Mouse (Mus musculus) embryonic facial prominence, embryonic 13.5 days (tissue): Measurements from ENCODE around the gene Luzp1. TPM values are rescaled to one million over a fixed set of nuclear protein-coding genes. Genes with fewer than 3 reads are reported as not detected.
A peak's percentile ranks its signal among the peaks of the same experiment; 100 is the strongest.

Experiments
- ATAC-seq: fragments of 200-750 bp; cut with Nextera tagmentation; 2 replicates; pipeline ENCODE4 v1.8.0; 2017; ENCODE audit warnings: low read depth; ENCODE audit not compliant: insufficient number of reproducible peaks, insufficient read depth, low FRiP score, low TSS enrichment
- H3K27ac ChIP-seq: fragments of 300-500 bp; sonication (generic); 2 replicates; pipeline ENCODE4 v1.5.1; 2015; ENCODE audit warnings: moderate library complexity, mild to moderate bottlenecking, inconsistent platforms
- H3K27me3 ChIP-seq: fragments of 300-500 bp; sonication (generic); 2 replicates; pipeline ENCODE4 v1.6.1; 2015; ENCODE audit warnings: mild to moderate bottlenecking, inconsistent platforms
- H3K36me3 ChIP-seq: fragments of 300-500 bp; sonication (generic); 2 replicates; pipeline ENCODE4 v1.6.1; 2015; ENCODE audit warnings: mild to moderate bottlenecking, inconsistent platforms
- H3K4me1 ChIP-seq: fragments of 300-500 bp; sonication (generic); 2 replicates; pipeline ENCODE4 v1.6.1; 2015; ENCODE audit warnings: inconsistent platforms
- H3K4me2 ChIP-seq: fragments of 300-500 bp; sonication (generic); 2 replicates; pipeline ENCODE4 v1.6.1; 2015; ENCODE audit warnings: moderate library complexity, mild to moderate bottlenecking, inconsistent platforms
- H3K4me3 ChIP-seq: fragments of 300-500 bp; sonication (generic); 2 replicates; pipeline ENCODE4 v1.5.1; 2015; ENCODE audit warnings: mild to moderate bottlenecking, inconsistent platforms
- H3K9ac ChIP-seq: fragments of 300-500 bp; sonication (generic); 2 replicates; pipeline ENCODE4 v1.6.1; 2015; ENCODE audit warnings: mild to moderate bottlenecking, inconsistent platforms
- H3K9me3 ChIP-seq: fragments of 300-500 bp; sonication (generic); 2 replicates; pipeline ENCODE4 v1.6.1; 2016; ENCODE audit warnings: inconsistent platforms
- WGBS: fragments of 180-500 bp; shearing (Covaris S2); methylation state at CpG from one replicate; pipeline ENCODE4 v1.1.7; 2015; ENCODE audit warnings: mixed read lengths; 5-methylcytosine and 5-hydroxymethylcytosine counted together
- polyA plus RNA-seq: library from polyadenylated mRNA; unstranded; fragments of >200 nt; fragmentation: Nextera tagmentation; extraction: Ambion mirVana; gene quantifications from 2 replicates; pipeline ENCODE4 v1.2.1, GENCODE M21; 2015

Gene Luzp1
- polyA plus RNA-seq, 1 experiment from 2014 or later, result 164 TPM

- 72% methylated on average over 4 of the region's 4 CpGs for WGBS
- H3K4me2 ChIP-seq, result no peak overlapping the region
- no peaks in the 10 kb centered on the region for H3K27me3 ChIP-seq
- no peak overlapping the region for H3K27ac ChIP-seq
- H3K4me1 ChIP-seq, result peaks cover 5% of the 10 kb centered on the region
- H3K36me3 ChIP-seq, result no peaks in the 10 kb centered on the region
- no peak overlapping the region for H3K4me3 ChIP-seq
- ATAC-seq, result no peak
- no peaks in the 10 kb centered on the region for H3K9me3 ChIP-seq
- no peak overlapping the region for H3K9ac ChIP-seq
Observed at GRCm38 (mm10) chr4:136450271-136450670, 19.3 kb upstream of the Luzp1 start.

DNA sequence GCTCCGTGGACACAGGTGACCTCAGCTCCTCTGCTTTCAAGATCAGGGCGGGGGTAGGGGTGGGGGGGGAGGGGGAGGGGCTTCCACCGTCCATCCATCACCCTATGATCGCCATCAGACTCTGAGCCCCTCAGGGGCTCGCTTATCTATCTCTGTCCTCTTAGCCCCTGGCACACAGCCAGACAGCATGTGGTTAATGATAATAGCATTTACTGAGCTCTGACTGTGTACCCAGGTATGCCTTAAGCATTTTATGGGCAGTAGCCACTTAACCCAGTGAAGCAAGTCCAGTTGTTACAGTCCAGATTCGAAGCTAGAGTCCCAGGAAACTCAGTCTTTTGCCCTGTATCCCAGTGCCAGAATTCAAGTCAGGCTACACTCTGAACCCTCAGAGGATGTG is 18.0 kb upstream of the Luzp1 start:
- Histone ChIP-seq H3K4me3 (no peak overlapping the region), H3K27me3 (no peaks in the 10 kb centered on the region), H3K9me3 (no peaks in the 10 kb centered on the region), H3K36me3 (no peaks in the 10 kb centered on the region), H3K9ac (no peak overlapping the region), H3K27ac (no peak overlapping the region), H3K4me2 (no peak overlapping the region), H3K4me1 (peaks cover 5% of the 10 kb centered on the region)
- WGBS, result 32% methylated on average over 6 of the region's 6 CpGs
- ATAC-seq, result no peak

DNA sequence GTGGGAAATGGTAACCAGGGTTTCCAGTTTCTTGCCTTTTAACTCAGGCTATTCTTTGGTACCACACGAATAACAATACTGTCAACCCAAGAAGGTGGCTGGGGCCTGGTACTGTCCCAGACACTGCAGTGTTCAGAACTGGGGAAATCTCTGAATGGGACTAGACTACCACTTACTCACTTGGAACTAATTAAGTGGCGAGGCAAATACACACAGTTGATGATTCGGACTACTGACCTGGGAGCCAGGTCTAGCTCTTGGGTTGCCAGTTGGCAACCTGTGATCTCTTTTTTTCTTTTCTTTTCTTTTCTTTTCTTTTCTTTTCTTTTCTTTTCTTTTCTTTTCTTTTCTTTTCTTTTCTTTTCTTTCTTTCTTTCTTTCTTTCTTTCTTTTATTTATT is 17.3 kb upstream of the Luzp1 start:
- Histone ChIP-seq H3K36me3 (no peaks in the 10 kb centered on the region), H3K4me2 (no peak overlapping the region), H3K9me3 (no peaks in the 10 kb centered on the region), H3K4me1 (peaks cover 5% of the 10 kb centered on the region), H3K9ac (no peak overlapping the region), H3K27me3 (no peaks in the 10 kb centered on the region), H3K27ac (no peak overlapping the region), H3K4me3 (no peak overlapping the region)
- no peak for ATAC-seq
- 73% methylated on average over 3 of the region's 3 CpGs for WGBS

DNA sequence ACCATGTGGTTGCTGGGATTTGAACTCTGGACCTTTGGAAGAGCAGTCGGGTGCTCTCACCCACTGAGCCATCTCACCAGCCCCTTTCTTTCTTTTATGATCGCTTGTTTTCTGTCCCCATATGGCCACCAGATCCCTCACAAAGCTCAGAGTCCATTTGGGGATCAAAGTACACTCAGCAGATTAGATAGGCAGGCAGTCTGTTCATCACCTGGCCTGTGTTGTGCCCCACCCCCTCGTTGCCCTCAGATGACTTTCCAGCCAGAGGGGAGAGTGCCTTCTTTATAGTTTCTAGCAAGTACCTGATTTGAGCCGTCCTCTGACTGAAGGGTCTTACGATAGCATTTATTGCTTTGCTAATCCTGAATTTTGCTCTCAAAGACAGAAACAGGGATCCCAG is 16.8 kb upstream of the Luzp1 start:
- H3K4me3 ChIP-seq, result no peak overlapping the region
- H3K27ac ChIP-seq, result no peak overlapping the region
- H3K27me3 ChIP-seq, result no peaks in the 10 kb centered on the region
- H3K4me1 ChIP-seq, result peaks cover 5% of the 10 kb centered on the region
- no peaks in the 10 kb centered on the region for H3K9me3 ChIP-seq
- H3K9ac ChIP-seq, result no peak overlapping the region
- 61% methylated on average over 5 of the region's 5 CpGs for WGBS
- ATAC-seq, result no peak
- H3K36me3 ChIP-seq, result no peaks in the 10 kb centered on the region
- H3K4me2 ChIP-seq, result no peak overlapping the region

GRCm38 (mm10) chr4:136454850-136455260 is 14.7 kb upstream of the Luzp1 start:
- no peak overlapping the region for H3K27ac ChIP-seq
- 8% methylated on average over 10 of the region's 10 CpGs for WGBS
- peaks cover 5% of the 10 kb centered on the region for H3K4me1 ChIP-seq
- H3K36me3 ChIP-seq, result no peaks in the 10 kb centered on the region
- peak; percentile 71; the same call in 1 of the 2 replicates for ATAC-seq
- H3K27me3 ChIP-seq, result no peaks in the 10 kb centered on the region
- H3K9me3 ChIP-seq, result no peaks in the 10 kb centered on the region
- peak overlapping the region; percentile 28; the same call in 1 of the 2 replicates for H3K9ac ChIP-seq
- peak overlapping the region; percentile 55 for H3K4me2 ChIP-seq
- H3K4me3 ChIP-seq, result peak overlapping the region; percentile 13; the same call in 1 of the 2 replicates

DNA sequence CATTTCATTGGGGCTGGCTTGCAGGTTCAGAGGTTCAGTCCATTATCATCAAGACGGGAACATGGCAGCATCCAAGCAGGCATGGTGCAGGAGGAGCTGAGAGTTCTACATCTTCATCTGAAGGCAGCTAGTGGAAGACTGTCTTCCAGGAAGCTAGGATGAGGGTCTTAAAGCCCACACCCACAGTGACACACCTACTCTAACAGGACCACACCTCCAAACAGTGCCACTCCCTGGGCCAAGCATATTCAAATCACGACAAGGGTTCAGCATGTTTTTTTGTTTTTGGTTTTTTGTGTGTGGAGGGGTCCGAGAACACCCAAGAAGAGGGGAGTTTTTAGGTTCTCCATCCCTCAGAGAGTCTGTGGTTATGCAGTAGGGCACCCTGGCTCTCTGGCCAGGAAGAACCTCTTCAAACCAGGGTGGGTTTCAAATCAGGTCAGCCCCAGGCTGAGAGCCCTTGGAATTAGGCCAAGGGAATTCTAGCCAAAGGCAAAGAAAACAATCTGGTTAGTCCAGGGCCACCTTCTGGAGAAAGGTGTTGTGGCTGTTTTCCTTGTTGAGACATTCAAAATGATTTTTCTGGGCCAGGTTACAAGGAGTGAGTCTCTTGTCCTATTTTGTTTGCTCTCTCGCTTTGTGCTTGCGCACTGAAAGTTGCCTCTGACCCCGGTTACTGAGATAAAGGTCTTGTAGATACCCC is 12.9 kb upstream of the Luzp1 start:
- H3K36me3 ChIP-seq, result no peaks in the 10 kb centered on the region
- H3K27ac ChIP-seq, result no peak overlapping the region
- 90% methylated on average over 6 of the region's 6 CpGs for WGBS

DNA sequence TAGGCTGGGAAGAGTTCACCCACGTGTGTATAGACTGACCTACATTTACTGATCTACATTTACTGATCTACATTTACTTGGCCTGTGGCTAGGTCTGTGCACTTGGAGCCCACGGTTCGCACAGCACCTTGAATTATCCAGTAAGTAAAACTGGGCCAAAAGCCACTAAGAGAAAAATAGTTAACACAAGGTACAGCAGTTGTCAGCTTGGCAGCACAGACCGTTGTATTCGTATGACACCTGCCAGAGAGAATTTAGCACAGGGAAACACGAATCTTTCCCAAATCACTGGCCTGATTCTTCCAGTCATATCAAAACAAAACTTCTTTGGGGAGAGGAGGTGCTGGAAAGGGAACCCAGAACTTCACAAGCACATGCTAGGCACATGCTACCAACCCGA is 11.3 kb upstream of the Luzp1 start:
- Histone ChIP-seq H3K27ac (no peak overlapping the region), H3K4me2 (no peak overlapping the region), H3K9ac (no peak overlapping the region), H3K9me3 (no peaks in the 10 kb centered on the region), H3K4me3 (no peak overlapping the region), H3K27me3 (peaks cover 17% of the 10 kb centered on the region), H3K4me1 (peaks cover 20% of the 10 kb centered on the region), H3K36me3 (no peaks in the 10 kb centered on the region)
- WGBS, result 86% methylated on average over 7 of the region's 7 CpGs
- no peak for ATAC-seq

More for the DNA sequence above, 12.9 kb upstream of the Luzp1 start:
- H3K9ac ChIP-seq, result no peak overlapping the region
- H3K27me3 ChIP-seq, result peaks cover 8% of the 10 kb centered on the region
- H3K4me2 ChIP-seq, result no peak overlapping the region
- H3K4me3 ChIP-seq, result no peak overlapping the region
- no peaks in the 10 kb centered on the region for H3K9me3 ChIP-seq
- H3K4me1 ChIP-seq, result peaks cover 12% of the 10 kb centered on the region
- no peak for ATAC-seq

GRCm38 (mm10) chr4:136459210-136459609 is 10.4 kb upstream of the Luzp1 start:
- no peak overlapping the region for H3K4me3 ChIP-seq
- peaks cover 26% of the 10 kb centered on the region for H3K27me3 ChIP-seq
- peaks cover 22% of the 10 kb centered on the region for H3K4me1 ChIP-seq
- no peak for ATAC-seq
- no peak overlapping the region for H3K27ac ChIP-seq
- no peaks in the 10 kb centered on the region for H3K36me3 ChIP-seq
- no peak overlapping the region for H3K9ac ChIP-seq
- WGBS, result 86% methylated on average over 12 of the region's 12 CpGs
- no peaks in the 10 kb centered on the region for H3K9me3 ChIP-seq
- H3K4me2 ChIP-seq, result no peak overlapping the region

DNA sequence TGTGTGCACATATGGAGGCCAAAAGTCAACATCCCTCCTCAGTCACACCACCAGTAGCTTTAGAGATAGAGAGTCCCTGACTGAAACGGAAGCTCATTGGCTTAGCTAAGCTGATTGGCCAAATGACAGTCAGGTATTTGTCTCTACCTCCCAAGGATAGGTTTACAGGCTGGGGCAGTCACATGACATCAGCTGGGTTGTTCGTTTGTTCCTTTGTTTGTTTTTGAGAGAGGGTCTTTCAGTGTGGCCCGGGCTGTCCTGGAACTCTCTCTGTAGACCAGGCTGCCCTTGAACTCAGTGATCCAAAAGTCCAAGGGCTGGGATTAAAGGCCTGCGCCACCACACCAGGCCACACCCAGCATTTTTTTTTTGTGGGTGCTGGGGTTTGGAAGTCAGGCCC is 8.4 kb upstream of the Luzp1 start:
- H3K27ac ChIP-seq, result no peak overlapping the region
- no peaks in the 10 kb centered on the region for H3K36me3 ChIP-seq
- H3K9ac ChIP-seq, result no peak overlapping the region
- H3K4me3 ChIP-seq, result no peak overlapping the region
- H3K4me2 ChIP-seq, result 0 out of 2 replicates have a peak overlapping the region, but pooled peaks have one; percentile 97
- H3K4me1 ChIP-seq, result peaks cover 23% of the 10 kb centered on the region
- H3K9me3 ChIP-seq, result no peaks in the 10 kb centered on the region
- ATAC-seq, result no peak
- 32% methylated on average over 4 of the region's 4 CpGs for WGBS
- peaks cover 38% of the 10 kb centered on the region for H3K27me3 ChIP-seq

DNA sequence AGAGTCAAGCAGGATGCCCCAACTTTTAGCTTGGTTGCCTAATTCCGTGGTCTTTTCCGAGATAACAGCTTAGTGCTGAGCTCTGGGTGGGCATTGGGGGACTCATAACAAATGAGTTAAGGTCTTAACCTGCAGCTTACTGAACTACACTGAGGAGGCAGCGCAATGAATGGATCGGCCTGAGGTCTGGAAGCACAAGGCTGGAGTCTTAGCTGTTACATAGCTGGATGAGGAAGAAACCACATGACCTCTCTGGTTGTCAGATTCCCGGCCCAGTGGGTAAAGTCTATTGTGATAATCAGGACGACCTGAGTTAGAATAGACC is 7.8 kb upstream of the Luzp1 start:
- Histone ChIP-seq H3K27ac (no peak overlapping the region), H3K4me1 (peaks cover 26% of the 10 kb centered on the region), H3K27me3 (peaks cover 38% of the 10 kb centered on the region), H3K4me3 (peak overlapping the region; percentile 67), H3K9me3 (no peaks in the 10 kb centered on the region), H3K4me2 (peak overlapping the region; percentile 97), H3K36me3 (no peaks in the 10 kb centered on the region), H3K9ac (peak overlapping the region; percentile 77)
- ATAC-seq, result no peak
- 7% methylated on average over 6 of the region's 6 CpGs for WGBS

GRCm38 (mm10) chr4:136462086-136462838 is 7.3 kb upstream of the Luzp1 start, which contains the start of gene 6030445D17Rik:
TSS of gene 6030445D17Rik (plus strand) at chr4:136462250.
- H3K4me1 ChIP-seq, result peaks cover 26% of the 10 kb centered on the region
- WGBS, result under 1% methylated on average over 63 of the region's 64 CpGs
- no peaks in the 10 kb centered on the region for H3K36me3 ChIP-seq
- peak within 1 kb of the TSS; percentile 97 for H3K4me2 ChIP-seq
- peak within 1 kb of the TSS; percentile 67 for H3K4me3 ChIP-seq
- peaks cover 38% of the 10 kb centered on the region for H3K27me3 ChIP-seq
- peak within 1 kb of the TSS; percentile 62 for H3K27ac ChIP-seq
- H3K9me3 ChIP-seq, result no peaks in the 10 kb centered on the region
- H3K9ac ChIP-seq, result peak within 1 kb of the TSS; percentile 77
- ATAC-seq, result peak; percentile 35; the same call in 1 of the 2 replicates

DNA sequence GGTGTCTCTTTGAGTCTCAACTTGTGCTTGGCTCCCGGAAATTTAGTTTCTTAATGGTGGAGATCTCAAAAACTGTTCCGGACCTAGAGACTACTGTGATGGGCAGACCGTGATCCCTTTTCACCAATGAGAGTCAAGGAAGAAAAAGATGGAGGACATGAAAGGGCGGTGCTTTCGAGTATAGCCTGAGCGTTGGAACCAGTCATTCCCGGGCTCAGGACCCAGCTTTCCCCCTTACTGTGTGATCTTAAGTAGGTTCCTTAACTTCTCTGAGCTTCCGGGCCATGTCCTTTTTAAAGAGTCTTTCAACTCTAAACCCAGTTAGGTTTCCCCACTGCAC is 6.8 kb upstream of the Luzp1 start:
- 0 out of 2 replicates have a peak, but pooled peaks have one; percentile 27 for ATAC-seq
- WGBS, result 2% methylated on average over 8 of the region's 8 CpGs
- H3K4me1 ChIP-seq, result peaks cover 26% of the 10 kb centered on the region
- no peaks in the 10 kb centered on the region for H3K9me3 ChIP-seq
- peak overlapping the region; percentile 77 for H3K9ac ChIP-seq
- H3K36me3 ChIP-seq, result no peaks in the 10 kb centered on the region
- peaks cover 38% of the 10 kb centered on the region for H3K27me3 ChIP-seq
- peak overlapping the region; percentile 62; the same call in 1 of the 2 replicates for H3K27ac ChIP-seq
- peak overlapping the region; percentile 67 for H3K4me3 ChIP-seq
- H3K4me2 ChIP-seq, result peak overlapping the region; percentile 97
